Mouse (Mus musculus): Measurements from ENCODE around the gene Baiap2l2. TPM values are rescaled to one million over a fixed set of nuclear protein-coding genes. Genes with fewer than 3 reads are reported as not detected.

Baiap2l2 gene
- polyA plus RNA-seq, 1 experiment from 2014 or later: 8.4 TPM

GRCm38 (mm10) chr15:79252580-79252979, 32.8 kb downstream of the Baiap2l2 start:
- H3K4me2 ChIP-seq: peak overlapping the region; percentile 86
- peak overlapping the region; percentile 37 for H3K4me3 ChIP-seq (replicated peaks)
- no peak overlapping the region for H3K27ac ChIP-seq
- H3K36me3 ChIP-seq: 0 out of 2 replicates have a peak, but pooled peaks cover 5% of the 10 kb centered on the region
- H3K27me3 ChIP-seq (replicated peaks): peaks cover 23% of the 10 kb centered on the region
- H3K9ac ChIP-seq: 0 out of 2 replicates have a peak overlapping the region, but pooled peaks have one; percentile 32
- no peaks in the 10 kb centered on the region for H3K9me3 ChIP-seq
- H3K4me1 ChIP-seq: peaks cover 10% of the 10 kb centered on the region
- ATAC-seq (ENCODE audit: insufficient read depth, low FRiP score, low read depth): no peak
- WGBS: 32% methylated on average over 24 of the region's 24 CpGs

GRCm38 (mm10) chr15:79251781-79252491, 33.4 kb downstream of the Baiap2l2 start:
- Histone ChIP-seq H3K4me3 (replicated peaks) (peak overlapping the region; percentile 37), H3K36me3 (peaks cover 8% of the 10 kb centered on the region), H3K27ac (no peak overlapping the region), H3K27me3 (replicated peaks) (peaks cover 23% of the 10 kb centered on the region), H3K4me1 (peaks cover 10% of the 10 kb centered on the region), H3K9ac (peak overlapping the region; percentile 32; the same call in 1 of the 2 replicates), H3K4me2 (peak overlapping the region; percentile 86), H3K9me3 (no peaks in the 10 kb centered on the region)
- ATAC-seq (ENCODE audit: insufficient read depth, low FRiP score, low read depth): peak; percentile 38; the same call in 1 of the 2 replicates
- 1% methylated on average over 61 of the region's 61 CpGs for WGBS

GRCm38 (mm10) chr15:79251168-79251567, 34.2 kb downstream of the Baiap2l2 start:
- no peaks in the 10 kb centered on the region for H3K9me3 ChIP-seq
- 50% methylated on average over 7 of the region's 7 CpGs for WGBS
- no peak overlapping the region for H3K4me3 ChIP-seq (replicated peaks)
- no peak overlapping the region for H3K27ac ChIP-seq
- H3K9ac ChIP-seq: no peak overlapping the region
- ATAC-seq (ENCODE audit: insufficient read depth, low FRiP score, low read depth): no peak
- H3K27me3 ChIP-seq (replicated peaks): peaks cover 23% of the 10 kb centered on the region
- peak overlapping the region; percentile 86; the same call in 1 of the 2 replicates for H3K4me2 ChIP-seq
- peaks cover 10% of the 10 kb centered on the region for H3K4me1 ChIP-seq
- peaks cover 16% of the 10 kb centered on the region for H3K36me3 ChIP-seq

GRCm38 (mm10) chr15:79250236-79250635, 35.1 kb downstream of the Baiap2l2 start:
- Histone ChIP-seq H3K9ac (no peak overlapping the region), H3K4me1 (peaks cover 10% of the 10 kb centered on the region), H3K4me2 (no peak overlapping the region), H3K4me3 (replicated peaks) (no peak overlapping the region), H3K27ac (no peak overlapping the region), H3K36me3 (peaks cover 25% of the 10 kb centered on the region), H3K27me3 (replicated peaks) (peaks cover 23% of the 10 kb centered on the region), H3K9me3 (no peaks in the 10 kb centered on the region)
- WGBS: 86% methylated on average over 2 of the region's 2 CpGs
- ATAC-seq (ENCODE audit: insufficient read depth, low FRiP score, low read depth): no peak

GRCm38 (mm10) chr15:79245321-79245720, 40.0 kb downstream of the Baiap2l2 start:
- Histone ChIP-seq H3K4me3 (replicated peaks) (no peak overlapping the region), H3K27me3 (replicated peaks) (no peaks in the 10 kb centered on the region), H3K27ac (no peak overlapping the region), H3K4me1 (peaks cover 8% of the 10 kb centered on the region; the same call in 1 of the 2 replicates), H3K9ac (no peak overlapping the region), H3K9me3 (no peaks in the 10 kb centered on the region), H3K36me3 (peaks cover 42% of the 10 kb centered on the region), H3K4me2 (no peak overlapping the region)
- no peak for ATAC-seq (ENCODE audit: insufficient read depth, low FRiP score, low read depth)
- 87% methylated on average over 3 of the region's 3 CpGs for WGBS

- H3K36me3 ChIP-seq: peaks cover 47% of the 10 kb centered on the region
- H3K9me3 ChIP-seq: no peaks in the 10 kb centered on the region
- WGBS: 78% methylated on average over 7 of the region's 7 CpGs
- no peak overlapping the region for H3K4me2 ChIP-seq
- peaks cover 8% of the 10 kb centered on the region; the same call in 1 of the 2 replicates for H3K4me1 ChIP-seq
- no peaks in the 10 kb centered on the region for H3K27me3 ChIP-seq (replicated peaks)
- no peak for ATAC-seq (ENCODE audit: insufficient read depth, low FRiP score, low read depth)
- H3K27ac ChIP-seq: no peak overlapping the region
- no peak overlapping the region for H3K9ac ChIP-seq
- no peak overlapping the region for H3K4me3 ChIP-seq (replicated peaks)
Observed at GRCm38 (mm10) chr15:79244071-79244893, 41.1 kb downstream of the Baiap2l2 start.

- no peak overlapping the region for H3K4me3 ChIP-seq (replicated peaks)
- H3K4me1 ChIP-seq: peaks cover 8% of the 10 kb centered on the region; the same call in 1 of the 2 replicates
- H3K27me3 ChIP-seq (replicated peaks): no peaks in the 10 kb centered on the region
- no peak overlapping the region for H3K27ac ChIP-seq
- peaks cover 52% of the 10 kb centered on the region for H3K36me3 ChIP-seq
- H3K9ac ChIP-seq: no peak overlapping the region
- WGBS: 16% methylated on average over 10 of the region's 10 CpGs
- no peaks in the 10 kb centered on the region for H3K9me3 ChIP-seq
- no peak overlapping the region; the same call in 1 of the 2 replicates for H3K4me2 ChIP-seq
- ATAC-seq (ENCODE audit: insufficient read depth, low FRiP score, low read depth): peak; percentile 92
Observed at GRCm38 (mm10) chr15:79243234-79244042, 41.9 kb downstream of the Baiap2l2 start.

- WGBS: 72% methylated on average over 13 of the region's 13 CpGs
- no peak; the same call in 1 of the 2 replicates for ATAC-seq (ENCODE audit: insufficient read depth, low FRiP score, low read depth)
- no peaks in the 10 kb centered on the region for H3K9me3 ChIP-seq
- peaks cover 47% of the 10 kb centered on the region for H3K36me3 ChIP-seq
- no peak overlapping the region for H3K27ac ChIP-seq
- H3K4me1 ChIP-seq: peaks cover 8% of the 10 kb centered on the region; the same call in 1 of the 2 replicates
- no peak overlapping the region for H3K9ac ChIP-seq
- H3K27me3 ChIP-seq (replicated peaks): no peaks in the 10 kb centered on the region
- no peak overlapping the region for H3K4me3 ChIP-seq (replicated peaks)
- no peak overlapping the region for H3K4me2 ChIP-seq
Observed at GRCm38 (mm10) chr15:79242574-79243233, 42.6 kb downstream of the Baiap2l2 start.

GRCm38 (mm10) chr15:79238036-79238435, 47.3 kb downstream of the Baiap2l2 start:
- Histone ChIP-seq H3K27ac (no peak overlapping the region), H3K4me1 (no peaks in the 10 kb centered on the region; the same call in 1 of the 2 replicates), H3K9me3 (no peaks in the 10 kb centered on the region), H3K4me3 (replicated peaks) (no peak overlapping the region), H3K4me2 (no peak overlapping the region), H3K27me3 (replicated peaks) (no peaks in the 10 kb centered on the region), H3K36me3 (peaks cover 35% of the 10 kb centered on the region), H3K9ac (no peak overlapping the region)
- WGBS: 74% methylated on average over 6 of the region's 6 CpGs
- ATAC-seq (ENCODE audit: insufficient read depth, low FRiP score, low read depth): peak; percentile 17; the same call in 1 of the 2 replicates

GRCm38 (mm10) chr15:79235268-79235667, 50.1 kb downstream of the Baiap2l2 start:
- no peaks in the 10 kb centered on the region for H3K9me3 ChIP-seq
- no peak overlapping the region for H3K4me2 ChIP-seq
- no peak for ATAC-seq (ENCODE audit: insufficient read depth, low FRiP score, low read depth)
- H3K4me3 ChIP-seq (replicated peaks): no peak overlapping the region
- no peaks in the 10 kb centered on the region for H3K27me3 ChIP-seq (replicated peaks)
- H3K36me3 ChIP-seq: peaks cover 25% of the 10 kb centered on the region
- WGBS: 73% methylated on average over 9 of the region's 9 CpGs
- H3K4me1 ChIP-seq: no peaks in the 10 kb centered on the region
- H3K9ac ChIP-seq: no peak overlapping the region
- H3K27ac ChIP-seq: 0 out of 2 replicates have a peak overlapping the region, but pooled peaks have one; percentile 24
